Mouse (Mus musculus) testis, adult 10 weeks (tissue): Measurements from ENCODE around the gene Sertad2. TPM values are rescaled to one million over a fixed set of nuclear protein-coding genes. Genes with fewer than 3 reads are reported as not detected.

Source experiments
- polyA plus RNA-seq: library from polyadenylated mRNA; stranded (reverse); fragments of 350-450 nt; fragmentation: Illumina TruSeq; extraction: RNeasy Lipid Tissue Mini Kit (QIAGEN cat#74804); gene quantifications from one replicate; pipeline ENCODE4 v1.2.3, GENCODE M21; 2014; ENCODE audit warnings: low read depth, low replicate concordance

The Sertad2 gene
- polyA plus RNA-seq, result 53.2 TPM

DNA sequence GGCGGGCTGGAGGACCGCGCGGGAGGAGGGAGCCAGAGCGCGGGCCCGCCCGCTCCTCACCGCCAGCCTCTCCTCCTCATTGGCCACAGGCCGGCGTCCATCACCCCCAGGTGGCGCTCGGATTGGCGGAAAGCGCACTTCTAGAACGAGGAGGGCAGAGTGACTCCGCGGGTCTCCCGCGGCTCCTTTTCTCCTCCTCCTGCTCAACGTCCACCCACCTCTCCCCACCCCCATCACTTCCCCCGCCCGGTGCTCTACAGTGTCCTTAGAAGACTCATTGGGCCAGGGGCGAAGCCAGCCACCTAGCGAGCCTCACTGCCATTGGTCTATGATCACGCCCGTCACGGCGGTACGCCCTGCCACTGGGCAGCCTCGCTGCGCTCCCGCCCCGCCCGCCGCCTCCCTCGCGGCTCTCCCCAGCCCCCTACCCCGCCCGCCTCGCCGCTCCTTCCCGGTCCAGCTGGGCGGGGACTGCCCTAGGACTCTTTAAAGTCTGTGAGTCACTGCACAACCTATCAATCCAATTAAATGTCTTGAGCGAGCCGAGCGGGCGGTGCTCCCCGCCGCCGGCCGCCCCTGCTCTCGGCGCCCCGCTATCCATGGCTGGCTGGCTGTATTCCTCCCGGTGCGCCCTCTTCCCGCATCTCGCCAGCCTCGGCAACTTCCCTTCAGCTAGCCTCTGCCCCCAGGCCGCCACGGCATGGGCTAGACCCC, at the start of gene Sertad2:
Gene Sertad2, plus strand, starts transcription at position 515 of the 714 bp plus-strand sequence.

Other genes starting within 250 kb of the Sertad2 start
- 0.71 TPM for gene Slc1a4, start 210.5 kb upstream of the Sertad2 start, polyA plus RNA-seq
- gene Aftph, start 198.3 kb downstream of the Sertad2 start, polyA plus RNA-seq, result 113 TPM